Mouse (Mus musculus): ENCODE measurements around the gene Clcf1. TPM values are rescaled to one million over a fixed set of nuclear protein-coding genes. Genes with fewer than 3 reads are reported as not detected.
A peak's percentile ranks its signal among the peaks of the same experiment; 100 is the strongest.

The Clcf1 gene
- polyA plus RNA-seq, 1 experiment from 2014 or later: 4.6 TPM

DNA sequence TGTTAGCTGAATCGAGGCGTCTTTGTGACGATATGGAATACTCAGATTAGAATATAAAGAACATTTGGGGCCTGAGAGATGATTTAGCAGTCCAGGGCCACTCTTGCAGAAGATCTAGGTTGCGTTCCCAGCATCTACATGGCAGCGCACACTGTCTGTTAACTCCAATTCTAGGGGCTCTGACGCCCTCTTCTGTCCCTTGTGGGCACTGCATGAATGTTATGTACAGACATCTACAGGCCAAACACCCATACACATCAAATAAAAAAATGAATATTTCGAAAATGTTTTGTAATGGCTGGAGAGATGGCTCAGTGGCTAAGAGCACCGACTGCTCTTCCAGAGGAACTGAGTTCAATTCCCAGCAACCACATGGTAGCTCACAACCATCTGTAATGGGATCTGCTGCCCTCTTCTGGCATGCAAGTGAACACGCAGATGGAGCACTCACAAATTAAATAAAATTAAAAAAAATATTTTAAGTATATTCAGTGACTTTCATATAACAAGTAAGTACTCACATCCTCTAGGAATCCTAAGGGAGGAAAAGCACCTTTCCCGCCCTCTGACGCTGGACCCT is 41.6 kb downstream of the Clcf1 start:
- DNase-seq (ENCODE audit: low spot score) (no peak), ATAC-seq (replicated peaks; ENCODE audit: insufficient number of reproducible peaks, low FRiP score, low TSS enrichment, low read depth) (no peak)
- H3K9ac ChIP-seq (replicated peaks; ENCODE audit: low read length): no peak overlapping the region

DNA sequence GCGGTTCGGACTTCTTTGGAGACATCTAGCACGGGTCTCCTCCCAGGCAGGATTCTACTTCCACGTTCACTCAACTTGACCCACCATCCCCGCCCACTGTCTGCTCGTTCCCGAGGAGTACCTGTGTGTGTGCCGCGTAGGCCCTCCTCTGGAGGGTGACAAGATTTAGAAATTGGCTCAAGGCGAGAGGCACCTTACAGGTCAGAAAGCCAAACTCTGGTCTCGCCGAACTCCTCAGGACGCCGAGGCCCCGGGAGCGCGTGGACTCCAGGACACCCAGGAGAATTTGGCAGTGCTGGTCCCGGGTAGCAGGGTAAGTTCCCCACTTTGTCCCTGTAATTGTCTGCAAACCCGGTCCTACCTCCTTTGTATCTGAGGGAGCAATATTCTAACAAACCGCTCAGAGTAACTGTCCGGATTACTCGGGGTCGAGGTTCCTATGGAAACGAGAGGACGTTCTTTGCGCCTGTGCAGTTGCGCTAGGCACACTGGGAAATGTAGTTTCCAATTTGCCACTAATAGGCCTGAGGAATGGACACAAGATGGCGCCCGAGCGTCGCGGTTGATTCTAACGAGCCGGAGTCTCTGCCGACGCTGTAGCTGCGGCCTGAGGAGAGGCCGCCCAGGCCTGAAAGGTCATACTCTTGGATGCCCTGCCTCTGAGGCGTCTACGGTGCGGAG is 43.3 kb downstream of the Clcf1 start:
- peak; percentile 100 for DNase-seq (ENCODE audit: low spot score)
- peak overlapping the region; percentile 64 for H3K4me3 ChIP-seq (ENCODE audit: low read depth, low read length)
- no peaks in the 10 kb centered on the region for H3K9me3 ChIP-seq (replicated peaks; ENCODE audit: control insufficient read depth, low read length)
- H3K4me2 ChIP-seq (ENCODE audit: low read depth, low read length): peak overlapping the region; percentile 91
- H3K36me3 ChIP-seq (replicated peaks; ENCODE audit: control insufficient read depth, insufficient read depth, low read depth, low read length): no peaks in the 10 kb centered on the region
- no peak overlapping the region for H3K27ac ChIP-seq (replicated peaks; ENCODE audit: low read depth, low read length)
- peak overlapping the region; percentile 66 for H3K9ac ChIP-seq (replicated peaks; ENCODE audit: low read length)
- ATAC-seq (replicated peaks; ENCODE audit: insufficient number of reproducible peaks, low FRiP score, low TSS enrichment, low read depth): peak; percentile 89
- 1% methylated on average over 41 of the region's 41 CpGs for WGBS
- H3K4me1 ChIP-seq (ENCODE audit: control insufficient read depth, insufficient read depth, low read length): peaks cover 2% of the 10 kb centered on the region; the same call in 1 of the 2 replicates
- H3K27me3 ChIP-seq (ENCODE audit: control insufficient read depth, insufficient read depth, low read length): no peaks in the 10 kb centered on the region

More for the DNA sequence above, 41.6 kb downstream of the Clcf1 start:
- Histone ChIP-seq H3K4me2 (ENCODE audit: low read depth, low read length) (no peak overlapping the region), H3K27ac (replicated peaks; ENCODE audit: low read depth, low read length) (no peak overlapping the region), H3K36me3 (replicated peaks; ENCODE audit: control insufficient read depth, insufficient read depth, low read depth, low read length) (no peaks in the 10 kb centered on the region), H3K4me1 (ENCODE audit: control insufficient read depth, insufficient read depth, low read length) (peaks cover 2% of the 10 kb centered on the region; the same call in 1 of the 2 replicates), H3K9me3 (replicated peaks; ENCODE audit: control insufficient read depth, low read length) (no peaks in the 10 kb centered on the region), H3K27me3 (ENCODE audit: control insufficient read depth, insufficient read depth, low read length) (no peaks in the 10 kb centered on the region), H3K4me3 (ENCODE audit: low read depth, low read length) (no peak overlapping the region)
- 69% methylated on average over 11 of the region's 11 CpGs for WGBS

DNA sequence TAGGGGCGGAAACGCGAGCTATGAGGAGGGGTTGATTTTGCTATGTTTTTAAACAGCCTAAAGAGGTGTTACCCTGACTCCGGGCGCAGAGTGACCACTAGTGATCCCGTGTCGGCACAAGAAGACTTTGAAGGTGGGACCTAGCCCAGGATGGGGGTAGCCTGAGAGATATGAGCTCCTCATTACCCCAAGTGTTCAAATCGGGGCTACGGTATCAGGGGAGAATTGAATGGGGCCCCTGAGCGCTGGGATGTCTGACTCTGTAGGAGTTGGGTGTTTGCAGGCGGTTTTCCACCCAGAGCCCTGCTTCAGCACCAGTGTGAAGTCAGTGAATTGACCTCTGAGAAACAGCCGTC is 43.8 kb downstream of the Clcf1 start:
- H3K9ac ChIP-seq (replicated peaks; ENCODE audit: low read length): peak overlapping the region; percentile 66
- no peaks in the 10 kb centered on the region for H3K9me3 ChIP-seq (replicated peaks; ENCODE audit: control insufficient read depth, low read length)
- ATAC-seq (replicated peaks; ENCODE audit: insufficient number of reproducible peaks, low FRiP score, low TSS enrichment, low read depth): no peak; the same call in 1 of the 2 replicates
- no peak for DNase-seq (ENCODE audit: low spot score)
- WGBS: 19% methylated on average over 12 of the region's 12 CpGs
- no peaks in the 10 kb centered on the region for H3K36me3 ChIP-seq (replicated peaks; ENCODE audit: control insufficient read depth, insufficient read depth, low read depth, low read length)
- H3K4me2 ChIP-seq (ENCODE audit: low read depth, low read length): peak overlapping the region; percentile 48
- peaks cover 2% of the 10 kb centered on the region; the same call in 1 of the 2 replicates for H3K4me1 ChIP-seq (ENCODE audit: control insufficient read depth, insufficient read depth, low read length)
- no peak overlapping the region for H3K27ac ChIP-seq (replicated peaks; ENCODE audit: low read depth, low read length)
- peak overlapping the region; percentile 64 for H3K4me3 ChIP-seq (ENCODE audit: low read depth, low read length)
- no peaks in the 10 kb centered on the region for H3K27me3 ChIP-seq (ENCODE audit: control insufficient read depth, insufficient read depth, low read length)

DNA sequence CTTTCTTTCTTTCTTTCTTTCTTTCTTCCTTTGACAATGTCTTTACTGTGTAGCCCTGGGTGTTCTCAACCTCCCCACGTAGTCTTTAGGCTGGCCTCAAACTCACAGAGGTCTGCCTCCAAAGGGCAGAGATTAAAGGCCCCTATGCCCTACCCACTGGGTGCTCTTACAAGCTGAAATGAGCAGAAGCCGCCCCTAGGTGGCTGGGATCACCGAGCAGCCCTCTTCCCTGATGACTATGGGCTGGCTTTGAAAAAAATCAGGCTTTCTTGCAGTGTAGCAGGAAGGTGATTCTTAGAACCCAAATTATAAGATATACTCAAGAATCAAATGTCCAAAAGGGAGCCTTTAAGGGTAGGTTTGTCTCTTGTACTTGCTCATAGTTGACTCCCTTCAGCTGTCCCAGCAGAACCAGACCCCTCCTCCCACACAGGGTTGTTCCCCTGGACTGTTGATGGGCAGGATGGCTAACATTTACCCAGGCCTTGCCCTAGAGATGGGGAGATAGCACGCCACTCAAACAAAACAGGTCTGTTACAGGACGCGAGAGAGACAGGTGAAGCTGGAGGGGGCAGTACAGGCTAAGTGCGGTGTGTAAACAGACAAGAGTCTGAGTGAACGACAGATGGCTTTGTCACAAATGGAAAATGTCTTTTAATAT is 47.1 kb downstream of the Clcf1 start:
- no peak overlapping the region for H3K27ac ChIP-seq (replicated peaks; ENCODE audit: low read depth, low read length)
- H3K27me3 ChIP-seq (ENCODE audit: control insufficient read depth, insufficient read depth, low read length): no peaks in the 10 kb centered on the region
- H3K4me1 ChIP-seq (ENCODE audit: control insufficient read depth, insufficient read depth, low read length): peaks cover 2% of the 10 kb centered on the region; the same call in 1 of the 2 replicates
- no peak overlapping the region for H3K9ac ChIP-seq (replicated peaks; ENCODE audit: low read length)
- no peak overlapping the region for H3K4me2 ChIP-seq (ENCODE audit: low read depth, low read length)
- peak; percentile 36 for DNase-seq (ENCODE audit: low spot score)
- H3K4me3 ChIP-seq (ENCODE audit: low read depth, low read length): no peak overlapping the region
- H3K36me3 ChIP-seq (replicated peaks; ENCODE audit: control insufficient read depth, insufficient read depth, low read depth, low read length): no peaks in the 10 kb centered on the region
- WGBS: 59% methylated on average over 8 of the region's 8 CpGs
- no peak for ATAC-seq (replicated peaks; ENCODE audit: insufficient number of reproducible peaks, low FRiP score, low TSS enrichment, low read depth)
- no peaks in the 10 kb centered on the region for H3K9me3 ChIP-seq (replicated peaks; ENCODE audit: control insufficient read depth, low read length)

DNA sequence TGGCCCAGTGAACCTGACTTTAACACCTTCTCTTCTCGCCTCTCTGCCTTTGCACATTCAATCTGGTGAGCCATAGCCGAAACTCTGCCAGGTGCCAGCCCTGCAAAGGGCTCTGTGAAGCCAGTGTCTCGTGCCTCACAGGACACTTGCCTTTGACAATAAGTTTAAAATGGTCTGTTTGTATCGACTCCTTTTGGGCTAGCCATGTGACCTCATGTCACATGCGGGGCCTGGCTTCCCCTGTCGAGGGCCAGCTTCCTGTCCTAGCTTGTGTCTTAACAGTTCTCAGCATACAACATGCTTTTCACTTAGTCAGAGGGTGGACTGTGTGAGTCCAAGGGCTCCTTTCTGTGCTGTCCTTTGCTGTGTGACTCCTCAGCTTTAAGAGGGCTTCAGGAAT is 48.7 kb downstream of the Clcf1 start:
- no peak for DNase-seq (ENCODE audit: low spot score)
- 73% methylated on average over 6 of the region's 6 CpGs for WGBS
- Histone ChIP-seq H3K9me3 (replicated peaks; ENCODE audit: control insufficient read depth, low read length) (no peaks in the 10 kb centered on the region), H3K27me3 (ENCODE audit: control insufficient read depth, insufficient read depth, low read length) (no peaks in the 10 kb centered on the region; the same call in 1 of the 2 replicates), H3K4me1 (ENCODE audit: control insufficient read depth, insufficient read depth, low read length) (peaks cover 2% of the 10 kb centered on the region; the same call in 1 of the 2 replicates), H3K4me2 (ENCODE audit: low read depth, low read length) (no peak overlapping the region), H3K9ac (replicated peaks; ENCODE audit: low read length) (no peak overlapping the region), H3K36me3 (replicated peaks; ENCODE audit: control insufficient read depth, insufficient read depth, low read depth, low read length) (no peaks in the 10 kb centered on the region), H3K4me3 (ENCODE audit: low read depth, low read length) (no peak overlapping the region), H3K27ac (replicated peaks; ENCODE audit: low read depth, low read length) (no peak overlapping the region)
- no peak for ATAC-seq (replicated peaks; ENCODE audit: insufficient number of reproducible peaks, low FRiP score, low TSS enrichment, low read depth)

DNA sequence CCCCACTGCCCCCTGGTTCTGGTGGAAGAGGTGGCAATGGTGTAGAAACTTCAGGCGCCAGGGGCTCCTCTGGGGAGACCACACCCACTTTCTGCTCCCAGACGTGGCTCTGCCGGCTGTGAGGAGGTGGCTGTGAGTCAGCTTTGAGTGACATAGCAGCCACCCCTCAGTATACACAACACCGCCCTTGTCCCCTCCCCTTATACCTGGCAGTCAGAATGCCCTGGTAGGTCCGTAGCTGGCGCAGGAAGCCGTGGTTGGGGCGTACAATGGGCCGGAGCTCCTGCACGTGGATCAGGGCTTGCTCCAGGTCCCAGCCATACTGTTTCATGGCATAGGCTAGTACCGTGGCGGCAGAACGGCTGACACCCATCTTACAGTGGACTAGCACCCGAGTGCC is 49.7 kb downstream of the Clcf1 start:
- no peak overlapping the region for H3K4me2 ChIP-seq (ENCODE audit: low read depth, low read length)

DNA sequence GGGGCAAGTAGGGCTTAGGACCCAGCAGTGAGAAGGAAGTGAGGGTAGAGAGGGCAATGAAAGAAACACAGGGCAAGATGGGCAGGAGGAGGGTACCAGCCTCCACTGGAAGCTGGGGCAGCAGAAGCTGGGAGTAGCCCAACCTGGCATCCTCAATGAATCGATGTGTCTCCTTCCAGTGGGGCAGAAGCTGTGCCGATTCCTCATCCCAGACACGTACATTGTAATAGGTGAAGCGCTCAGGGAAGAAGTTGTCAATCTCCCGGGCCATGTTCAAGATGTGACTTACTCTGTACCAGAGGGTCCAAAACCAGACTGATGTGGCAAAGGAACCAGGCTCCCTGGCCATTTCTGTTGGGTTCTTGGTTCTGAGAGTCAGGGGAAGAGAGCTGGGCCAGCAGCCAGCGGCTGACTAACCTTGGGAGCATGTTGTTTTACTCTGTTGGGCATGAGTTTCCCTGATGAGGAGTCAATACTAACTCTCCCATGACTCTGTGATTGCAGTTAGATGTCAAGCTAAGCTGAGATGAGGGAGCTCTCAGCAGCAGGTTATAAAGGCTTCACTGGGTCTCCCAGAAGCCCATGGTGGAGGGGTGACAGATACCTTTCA is 50.2 kb downstream of the Clcf1 start:
- no peaks in the 10 kb centered on the region for H3K36me3 ChIP-seq (replicated peaks; ENCODE audit: control insufficient read depth, insufficient read depth, low read depth, low read length)
- H3K4me1 ChIP-seq (ENCODE audit: control insufficient read depth, insufficient read depth, low read length): peaks cover 3% of the 10 kb centered on the region; the same call in 1 of the 2 replicates
- 87% methylated on average over 6 of the region's 6 CpGs for whole genome bisulfite sequencing
- no peak overlapping the region for H3K4me3 ChIP-seq (ENCODE audit: low read depth, low read length)
- no peak overlapping the region for H3K4me2 ChIP-seq (ENCODE audit: low read depth, low read length)
- DNase-seq (ENCODE audit: low spot score) (no peak), ATAC-seq (replicated peaks; ENCODE audit: insufficient number of reproducible peaks, low FRiP score, low TSS enrichment, low read depth) (no peak)
- peaks cover 10% of the 10 kb centered on the region; the same call in 1 of the 2 replicates for H3K27me3 ChIP-seq (ENCODE audit: control insufficient read depth, insufficient read depth, low read length)
- H3K9ac ChIP-seq (replicated peaks; ENCODE audit: low read length): no peak overlapping the region
- H3K9me3 ChIP-seq (replicated peaks; ENCODE audit: control insufficient read depth, low read length): no peaks in the 10 kb centered on the region
- H3K27ac ChIP-seq (replicated peaks; ENCODE audit: low read depth, low read length): no peak overlapping the region

More for the DNA sequence above, 49.7 kb downstream of the Clcf1 start:
- Histone ChIP-seq H3K27me3 (ENCODE audit: control insufficient read depth, insufficient read depth, low read length) (peaks cover 5% of the 10 kb centered on the region; the same call in 1 of the 2 replicates), H3K9ac (replicated peaks; ENCODE audit: low read length) (no peak overlapping the region), H3K4me1 (ENCODE audit: control insufficient read depth, insufficient read depth, low read length) (peaks cover 3% of the 10 kb centered on the region; the same call in 1 of the 2 replicates), H3K27ac (replicated peaks; ENCODE audit: low read depth, low read length) (no peak overlapping the region), H3K9me3 (replicated peaks; ENCODE audit: control insufficient read depth, low read length) (no peaks in the 10 kb centered on the region), H3K4me3 (ENCODE audit: low read depth, low read length) (no peak overlapping the region), H3K36me3 (replicated peaks; ENCODE audit: control insufficient read depth, insufficient read depth, low read depth, low read length) (no peaks in the 10 kb centered on the region)
- no peak for DNase-seq (ENCODE audit: low spot score)
- ATAC-seq (replicated peaks; ENCODE audit: insufficient number of reproducible peaks, low FRiP score, low TSS enrichment, low read depth): no peak
- 66% methylated on average over 14 of the region's 14 CpGs for WGBS

Data from embryonic facial prominence, embryonic 11.5 days (tissue).